Mouse (Mus musculus) R1 (cell line): ENCODE data around the gene Osbpl3.
A peak's percentile ranks its signal among the peaks of the same experiment; 100 is the strongest.

Source experiments
- DNase-seq: peaks from one replicate; pipeline ENCODE4 v3.0.0-alpha.2; 2018; ENCODE audit warnings: low read depth, low spot score

Osbpl3 gene

DNA sequence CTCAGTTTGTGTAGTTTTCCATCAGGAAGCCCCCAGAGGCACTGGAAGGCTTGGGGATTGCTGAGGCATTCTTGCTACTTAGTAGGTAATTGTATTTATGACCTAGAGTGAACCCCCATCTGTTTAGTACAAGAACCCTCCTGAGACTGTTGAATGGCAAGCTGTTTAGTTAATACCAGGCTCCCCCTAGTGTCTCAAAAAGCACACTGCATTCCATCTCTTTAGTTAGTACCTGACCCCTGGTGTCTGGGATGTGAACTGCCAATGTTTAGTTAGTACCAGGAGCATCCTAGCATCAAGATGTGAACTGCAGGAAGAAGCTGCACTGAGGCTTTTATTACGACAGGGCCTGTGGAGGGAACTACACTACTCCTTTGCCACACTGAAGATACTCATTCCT is 161.9 kb downstream of the Osbpl3 start:
- DNase-seq: peak; percentile 90

- no peak for DNase-seq
These were observed 164.4 kb downstream of the Osbpl3 start for GRCm38 (mm10) chr6:50291650-50292049.

DNA sequence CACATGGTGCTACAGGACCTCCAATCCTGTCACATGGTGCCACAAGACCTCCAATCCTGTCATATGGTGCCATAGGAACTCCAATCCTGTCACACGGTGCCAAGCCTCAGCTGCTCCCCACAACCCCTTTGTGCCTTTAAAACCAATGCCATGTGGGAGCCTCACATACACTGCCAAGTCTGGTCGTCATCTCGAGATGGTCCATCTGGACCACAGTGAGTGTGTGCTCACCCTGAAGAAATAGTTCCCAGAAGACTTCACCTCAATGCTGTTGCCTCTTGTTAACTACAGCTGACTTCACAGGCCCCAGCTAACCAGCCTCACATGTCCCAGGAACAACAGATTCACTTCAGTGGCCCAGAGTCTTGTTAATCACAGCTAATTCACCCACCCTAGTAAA is 169.1 kb downstream of the Osbpl3 start:
- no peak for DNase-seq

DNA sequence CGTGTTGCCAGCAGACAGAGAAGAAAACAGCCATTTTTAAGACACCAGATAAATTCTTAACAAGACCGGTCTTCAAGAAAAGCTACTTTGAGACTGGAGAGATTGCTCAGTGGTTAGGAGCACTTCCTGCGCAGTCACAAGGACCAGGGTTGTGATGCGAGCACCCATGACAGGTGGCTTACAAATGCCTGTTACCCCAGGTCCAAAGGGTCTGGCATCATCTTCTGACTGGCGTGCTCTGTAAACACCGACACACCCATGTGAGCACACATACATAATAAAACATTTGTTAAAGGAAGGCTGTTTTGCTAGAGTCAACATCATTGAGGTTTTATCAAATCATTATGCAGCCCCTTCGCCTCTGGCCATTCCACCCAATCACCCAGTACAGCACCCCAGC is 176.4 kb downstream of the Osbpl3 start:
- DNase-seq: no peak

GRCm38 (mm10) chr6:50273947-50274346 is 182.1 kb downstream of the Osbpl3 start:
- no peak for DNase-seq

DNA sequence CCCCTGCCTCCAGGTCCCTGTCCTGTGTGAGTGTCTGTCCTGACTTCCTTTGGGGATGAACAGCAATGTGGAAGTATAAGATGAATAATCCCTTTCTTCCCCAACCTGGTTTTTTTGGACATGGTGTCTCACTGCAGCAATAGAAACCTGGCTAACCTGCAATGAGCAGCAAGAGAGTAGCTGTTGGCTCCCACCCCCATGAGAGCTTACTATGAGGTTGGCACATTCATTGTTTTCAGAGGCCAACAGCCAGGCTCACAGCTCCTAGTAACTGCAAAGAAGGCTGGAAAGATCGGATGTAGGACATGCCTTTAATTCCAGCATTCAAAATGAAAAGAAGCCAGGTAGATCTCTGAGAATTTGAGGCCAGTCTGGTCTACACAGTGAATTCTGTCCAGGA is 182.6 kb downstream of the Osbpl3 start:
- DNase-seq: no peak

GRCm38 (mm10) chr6:50263670-50264069 is 192.3 kb downstream of the Osbpl3 start, which contains the start of gene Gsdme:
Gsdme (minus strand) TSS chr6:50263862.
- no peak for DNase-seq

- no peak for DNase-seq
These were observed 193.7 kb downstream of the Osbpl3 start for GRCm38 (mm10) chr6:50262310-50262709.

- DNase-seq: no peak
These were observed 194.1 kb downstream of the Osbpl3 start for GRCm38 (mm10) chr6:50261922-50262261.

DNA sequence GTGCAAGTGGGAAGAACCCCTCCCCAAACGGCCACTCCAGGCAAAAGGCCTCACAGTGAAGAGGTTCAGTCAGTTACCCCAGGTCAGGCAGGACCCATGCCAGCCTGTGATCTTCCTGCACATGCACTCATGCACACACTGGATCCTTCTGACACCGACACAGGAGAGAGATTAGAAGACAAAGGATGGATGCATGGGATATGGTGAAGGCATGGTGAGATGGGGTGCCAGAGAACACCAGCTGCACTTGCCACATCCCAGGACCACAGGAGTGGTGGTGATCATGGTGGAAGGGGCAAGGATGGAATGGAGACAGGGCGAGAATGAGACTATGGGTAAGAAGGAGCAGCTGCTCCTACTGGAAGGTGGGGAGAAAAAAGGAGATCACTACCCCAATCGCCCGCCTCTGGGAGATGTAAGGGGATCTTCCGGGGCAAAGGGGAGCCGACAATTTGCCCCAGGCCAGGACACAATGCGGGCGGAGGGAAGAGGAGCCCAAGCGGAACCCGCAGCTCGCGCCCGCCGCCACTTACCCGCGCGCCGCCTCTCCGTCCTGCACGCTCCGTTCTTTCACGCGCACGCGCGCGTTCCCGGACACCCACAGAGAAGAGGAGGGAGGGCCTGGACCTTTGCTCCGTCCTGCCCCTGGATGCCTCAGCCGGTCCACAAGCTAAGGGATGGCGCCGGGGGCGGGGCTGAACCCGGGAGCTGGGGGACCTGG is 194.6 kb downstream of the Osbpl3 start:
- peak; percentile 81 for DNase-seq

- no peak for DNase-seq
These were observed 200.6 kb downstream of the Osbpl3 start for GRCm38 (mm10) chr6:50255356-50255755.

GRCm38 (mm10) chr6:50254723-50255184 is 201.2 kb downstream of the Osbpl3 start:
- no peak for DNase-seq

GRCm38 (mm10) chr6:50252690-50253089 is 203.3 kb downstream of the Osbpl3 start:
- DNase-seq: no peak

DNA sequence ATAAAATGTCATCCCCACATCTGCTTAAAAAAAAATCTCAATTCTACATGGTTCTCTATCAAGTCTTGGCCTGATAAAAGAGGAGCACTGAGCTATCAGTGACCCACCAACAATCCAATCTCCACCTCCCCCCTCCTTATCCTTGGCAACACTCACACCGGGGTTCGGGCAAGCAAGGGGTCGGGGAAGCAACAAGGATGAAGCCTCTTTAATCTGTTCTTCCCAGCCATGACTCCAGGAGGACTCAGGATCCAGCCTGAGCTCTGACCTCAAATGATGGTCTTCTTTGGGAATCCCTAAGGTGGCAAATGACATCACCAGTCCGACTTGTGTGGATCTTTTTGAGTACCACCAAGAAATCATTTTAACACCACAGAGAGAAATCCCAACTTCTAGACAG is 208.2 kb downstream of the Osbpl3 start:
- no peak for DNase-seq

DNA sequence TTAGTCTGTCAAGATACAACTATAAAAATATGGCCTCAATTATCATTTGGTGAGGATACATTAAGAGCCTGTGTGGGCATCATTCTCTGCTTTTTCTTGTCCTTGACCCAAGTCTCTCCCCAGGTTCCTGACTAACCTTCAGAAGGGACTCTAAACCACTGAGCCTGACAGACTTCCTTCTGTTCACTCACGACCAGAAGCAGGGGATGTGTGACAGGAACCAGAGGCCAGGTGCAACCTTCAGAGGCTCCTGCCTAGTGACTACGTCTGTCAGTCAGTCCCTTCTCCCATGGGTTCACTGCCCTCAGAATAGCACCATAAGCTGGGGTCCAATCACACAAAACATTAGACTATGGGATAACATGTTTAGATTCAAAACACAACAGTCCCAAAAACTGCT is 208.6 kb downstream of the Osbpl3 start:
- DNase-seq: no peak

DNA sequence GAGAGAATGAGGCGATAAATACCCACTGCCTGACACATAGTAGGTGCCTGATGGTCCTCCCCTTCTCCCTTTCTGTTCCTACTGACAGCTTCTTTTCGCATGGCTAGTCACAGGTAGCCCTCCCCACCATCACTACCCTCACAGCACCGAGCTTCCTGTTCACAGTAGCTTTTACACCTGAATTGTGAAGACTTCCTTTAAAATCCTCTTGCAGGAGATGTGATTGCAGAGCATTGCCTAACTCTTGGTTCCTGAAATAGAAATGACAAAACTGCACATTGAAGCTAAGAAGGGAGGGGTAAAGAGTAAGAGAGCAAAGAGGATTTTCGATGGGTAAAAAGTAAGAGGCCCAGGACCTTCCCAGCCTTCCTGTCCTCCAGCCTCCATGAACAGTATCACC is 211.0 kb downstream of the Osbpl3 start:
- no peak for DNase-seq

DNA sequence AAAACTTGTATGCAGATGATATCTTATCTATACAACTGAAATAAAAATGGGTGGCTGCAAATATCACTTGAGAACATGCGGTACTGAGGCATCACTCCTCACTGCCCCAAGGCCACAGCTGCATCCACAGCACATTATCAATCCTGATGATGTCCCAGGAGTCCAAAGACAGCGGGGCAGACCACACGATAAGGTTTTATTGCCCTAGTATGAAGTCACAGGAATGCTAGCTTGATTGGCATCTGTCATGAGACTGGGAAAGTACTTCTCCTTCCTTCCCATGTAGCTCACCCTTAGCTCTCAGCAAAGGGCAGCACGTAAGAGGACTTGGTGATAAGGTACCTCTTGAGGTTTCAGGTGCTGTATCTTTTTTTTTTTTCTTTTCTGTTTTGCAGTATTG is 211.9 kb downstream of the Osbpl3 start:
- no peak for DNase-seq
